Mouse (Mus musculus): Measurements from ENCODE around the gene Klhl10. TPM values are rescaled to one million over a fixed set of nuclear protein-coding genes. Genes with fewer than 3 reads are reported as not detected.
A peak's percentile ranks its signal among the peaks of the same experiment; 100 is the strongest.

The Klhl10 gene
- total and polyA plus RNA-seq, 3 experiments = 0.65 to 0.81 TPM; not detected in 1

- TF ChIP-seq HCFC1 (IDR thresholded peaks at IDR 0.05; ENCODE audit: low read depth, low read length) (no peak), POLR2A (IDR thresholded peaks at IDR 0.05; ENCODE audit: control insufficient read depth in 1 of 2, insufficient read depth in 1 of 2, low read depth in 1 of 2, low read length in 2 of 2, poor library complexity in 1 of 2) (0 out of 4 replicates have a peak, but pooled peaks of 1 of the 2 experiments have one; percentile 37), NELFE (IDR thresholded peaks at IDR 0.05; ENCODE audit: low read depth, low read length) (no peak), MAX (IDR thresholded peaks at IDR 0.05; ENCODE audit: low read length) (peak; percentile 71), GABPA (IDR thresholded peaks at IDR 0.05; ENCODE audit: low read depth, low read length) (no peak), BHLHE40 (IDR thresholded peaks at IDR 0.05; ENCODE audit: borderline replicate concordance, low read depth, low read length) (0 out of 2 replicates have a peak, but pooled peaks have one; percentile 18), UBTF (IDR thresholded peaks at IDR 0.05; ENCODE audit: borderline replicate concordance, insufficient read depth, low read depth, low read length) (no peak), USF2 (IDR thresholded peaks at IDR 0.05; ENCODE audit: borderline replicate concordance in 1 of 2, insufficient read depth in 1 of 2, low read depth in 1 of 2, low read length in 2 of 2) (no peak), SIN3A (IDR thresholded peaks at IDR 0.05; ENCODE audit: low read length) (peak; percentile 91), JUND (IDR thresholded peaks at IDR 0.05; ENCODE audit: low read depth, low read length) (no peak), MAZ (IDR thresholded peaks at IDR 0.05; ENCODE audit: low read depth, low read length) (peak; percentile 19; the same call in 1 of the 2 replicates), MYC (IDR thresholded peaks at IDR 0.05; ENCODE audit: low read depth, low read length) (no peak)
Observed at GRCm38 (mm10) chr11:100402240-100402639, 39.5 kb upstream of the Klhl10 start (continued).

- peaks cover 20 to 48% of the 10 kb centered on the region in 2 experiments for H3K4me1 ChIP-seq (ENCODE audit: control insufficient read depth in 1 of 2, insufficient read depth in 2 of 2, low read length in 2 of 2)
Observed at GRCm38 (mm10) chr11:100402682-100403081, 39.0 kb upstream of the Klhl10 start.

GRCm38 (mm10) chr11:100403445-100404134 lies 38.1 kb upstream of the Klhl10 start:
- Histone ChIP-seq H3K27me3 (ENCODE audit: control insufficient read depth in 1 of 2, insufficient read depth in 2 of 2, low read length in 2 of 2) (no peaks in the 10 kb centered on the region), H3K4me1 (ENCODE audit: control insufficient read depth in 1 of 2, insufficient read depth in 2 of 2, low read length in 2 of 2) (peaks cover 20 to 43% of the 10 kb centered on the region in 2 experiments)

More at GRCm38 (mm10) chr11:100402682-100403081, 39.0 kb upstream of the Klhl10 start:
- Histone ChIP-seq H3K9ac (ENCODE audit: control insufficient read depth, low read depth, low read length, poor library complexity, severe bottlenecking) (no peak overlapping the region), H3K27me3 (ENCODE audit: control insufficient read depth in 1 of 2, insufficient read depth in 2 of 2, low read length in 2 of 2) (no peaks in the 10 kb centered on the region), H3K4me3 (ENCODE audit: control insufficient read depth in 1 of 2, insufficient read depth in 1 of 2, low read depth in 2 of 2, low read length in 2 of 2) (peak overlapping the region in 1 of 2 experiments; percentile 15; a peak in 2 of 4 replicates), H3K36me3 (ENCODE audit: control insufficient read depth in 1 of 2, insufficient read depth in 2 of 2, low read length in 2 of 2) (peaks cover 0 to 27% of the 10 kb centered on the region in 2 experiments; a peak in 2 of 4 replicates), H3K79me2 (ENCODE audit: control insufficient read depth, insufficient read depth, low read length, poor library complexity) (no peaks in the 10 kb centered on the region), H3K9me3 (replicated peaks; ENCODE audit: insufficient read depth, low read length) (no peaks in the 10 kb centered on the region), H3K27ac (ENCODE audit: control insufficient read depth, low read depth, low read length) (no peak overlapping the region)
- TF ChIP-seq MYC (IDR thresholded peaks at IDR 0.05; ENCODE audit: low read depth, low read length) = no peak
- DNase-seq (ENCODE audit: low read depth, low spot score) = no peak

More at GRCm38 (mm10) chr11:100403445-100404134, 38.1 kb upstream of the Klhl10 start:
- H3K27ac ChIP-seq (ENCODE audit: control insufficient read depth, low read depth, low read length) = no peak overlapping the region
- H3K9ac ChIP-seq (ENCODE audit: control insufficient read depth, low read depth, low read length, poor library complexity, severe bottlenecking) = no peak overlapping the region
- no peaks in the 10 kb centered on the region for H3K9me3 ChIP-seq (replicated peaks; ENCODE audit: insufficient read depth, low read length)
- TF ChIP-seq MAX (IDR thresholded peaks at IDR 0.05; ENCODE audit: low read length) = no peak
- no peak for TF ChIP-seq ELF1 (IDR thresholded peaks at IDR 0.05; ENCODE audit: low read depth, low read length)
- TF ChIP-seq SMC3 (IDR thresholded peaks at IDR 0.05; ENCODE audit: low read depth, low read length) = no peak
- TF ChIP-seq NRF1 (IDR thresholded peaks at IDR 0.05; ENCODE audit: insufficient read depth, low read depth, low read length, poor library complexity, severe bottlenecking) = no peak
- TF ChIP-seq USF2 (IDR thresholded peaks at IDR 0.05; ENCODE audit: borderline replicate concordance in 1 of 2, insufficient read depth in 1 of 2, low read depth in 1 of 2, low read length in 2 of 2) = no peak
- TF ChIP-seq ZC3H11A (IDR thresholded peaks at IDR 0.05; ENCODE audit: low read depth, low read length) = no peak
- no peak for TF ChIP-seq POLR2AphosphoS5 (IDR thresholded peaks at IDR 0.05; ENCODE audit: borderline replicate concordance, low read depth, low read length)
- no peak for TF ChIP-seq ZNF384 (IDR thresholded peaks at IDR 0.05; ENCODE audit: low read depth, low read length)
- no peak for TF ChIP-seq MEF2A (IDR thresholded peaks at IDR 0.05; ENCODE audit: extremely low read depth, insufficient replicate concordance, low read depth, low read length, poor library complexity, severe bottlenecking)
- TF ChIP-seq CTCF (IDR thresholded peaks at IDR 0.05 in 2 of 3, conservative IDR thresholded peaks at IDR 0.05 in 1 of 3; ENCODE audit: control insufficient read depth in 1 of 3, insufficient read depth in 1 of 3, low read depth in 2 of 3, low read length in 3 of 3, poor library complexity in 1 of 3, severe bottlenecking in 1 of 3) = no peak
- no peak for TF ChIP-seq RCOR1 (IDR thresholded peaks at IDR 0.05; ENCODE audit: low read depth, low read length)
- no peak for TF ChIP-seq GABPA (IDR thresholded peaks at IDR 0.05; ENCODE audit: low read depth, low read length)
- TF ChIP-seq UBTF (IDR thresholded peaks at IDR 0.05; ENCODE audit: borderline replicate concordance, insufficient read depth, low read depth, low read length) = no peak
- no peak for TF ChIP-seq SIN3A (IDR thresholded peaks at IDR 0.05; ENCODE audit: low read length)
- TF ChIP-seq NELFE (IDR thresholded peaks at IDR 0.05; ENCODE audit: low read depth, low read length) = no peak
- no peak for TF ChIP-seq MYB (IDR thresholded peaks at IDR 0.05; ENCODE audit: low read depth, low read length)
- no peak for TF ChIP-seq MXI1 (IDR thresholded peaks at IDR 0.05; ENCODE audit: low read depth, low read length)
- no peak for TF ChIP-seq TAL1 (IDR thresholded peaks at IDR 0.05; ENCODE audit: low read length)
- TF ChIP-seq ZMIZ1 (IDR thresholded peaks at IDR 0.05; ENCODE audit: low read depth, low read length) = no peak
- no peak for DNase-seq (ENCODE audit: low read depth, low spot score)
- H3K79me2 ChIP-seq (ENCODE audit: control insufficient read depth, insufficient read depth, low read length, poor library complexity) = no peaks in the 10 kb centered on the region
- H3K4me3 ChIP-seq (ENCODE audit: control insufficient read depth in 1 of 2, insufficient read depth in 1 of 2, low read depth in 2 of 2, low read length in 2 of 2) = no peak overlapping the region
- peaks cover 0 to 22% of the 10 kb centered on the region in 2 experiments; a peak in 2 of 4 replicates for H3K36me3 ChIP-seq (ENCODE audit: control insufficient read depth in 1 of 2, insufficient read depth in 2 of 2, low read length in 2 of 2)
